Mouse (Mus musculus): ENCODE data around the gene Slc26a5. TPM values are rescaled to one million over a fixed set of nuclear protein-coding genes. Genes with fewer than 3 reads are reported as not detected.

Slc26a5 gene
- total and polyA plus RNA-seq, 3 experiments, result not detected

- Histone ChIP-seq H3K4me2 (ENCODE audit: insufficient read depth, low read depth, poor library complexity, severe bottlenecking) (no peak overlapping the region), H3K9ac (ENCODE audit: insufficient read depth, low read depth) (no peak overlapping the region), H3K4me3 (replicated peaks in 1 of 3; ENCODE audit: low read depth in 2 of 3, low read length in 2 of 3, poor library complexity in 1 of 3) (no peak overlapping the region), H3K36me3 (replicated peaks in 1 of 2; ENCODE audit: control insufficient read depth in 1 of 2, insufficient read depth in 1 of 2, low read length in 1 of 2) (no peaks in the 10 kb centered on the region), H3K4me1 (ENCODE audit: control insufficient read depth in 1 of 2, insufficient read depth in 2 of 2) (peaks cover 3 to 6% of the 10 kb centered on the region in 2 experiments), H3K9me3 (replicated peaks; ENCODE audit: low read length) (no peaks in the 10 kb centered on the region), H3K27me3 (replicated peaks) (no peaks in the 10 kb centered on the region), H3K79me2 (replicated peaks; ENCODE audit: control insufficient read depth, extremely low read depth, insufficient read depth, poor library complexity, severe bottlenecking) (no peaks in the 10 kb centered on the region), H3K27ac (ENCODE audit: insufficient read depth, low read depth) (no peak overlapping the region)
- dilution Hi-C loops (cut with MboI; ENCODE audit: extremely low pct_ligation_motif_present, extremely low pct_unique_long_range_greater_than_20kb, low sequenced_read_pairs), result no loop called here
- in situ Hi-C loops (cut with MboI; ENCODE audit: low pct_ligation_motif_present, low pct_unique_long_range_greater_than_20kb, low sequenced_read_pairs), result no loop called here
- TF ChIP-seq ZKSCAN1 (IDR thresholded peaks at IDR 0.05; ENCODE audit: borderline replicate concordance, low read depth, low read length), result no peak
- no peak for TF ChIP-seq ZC3H11A (IDR thresholded peaks at IDR 0.05; ENCODE audit: low read depth, low read length)
- TF ChIP-seq MXI1 (IDR thresholded peaks at IDR 0.05; ENCODE audit: low read depth, low read length), result no peak
- no peak for TF ChIP-seq CTCF (conservative IDR thresholded peaks at IDR 0.05 in 1 of 2, IDR thresholded peaks at IDR 0.05 in 1 of 2; ENCODE audit: low read depth in 2 of 2, low read length in 2 of 2)
- TF ChIP-seq MAFK (IDR thresholded peaks at IDR 0.05; ENCODE audit: insufficient replicate concordance, low read length), result no peak
- TF ChIP-seq RCOR1 (conservative IDR thresholded peaks at IDR 0.05; ENCODE audit: low read depth, low read length), result no peak
- TF ChIP-seq NELFE (IDR thresholded peaks at IDR 0.05; ENCODE audit: low read depth, low read length), result no peak
- TF ChIP-seq E2F4 (IDR thresholded peaks at IDR 0.05; ENCODE audit: insufficient replicate concordance, low read depth, low read length), result no peak
- no peak for TF ChIP-seq USF2 (conservative IDR thresholded peaks at IDR 0.05; ENCODE audit: low read depth, low read length)
- no peak for TF ChIP-seq UBTF (IDR thresholded peaks at IDR 0.05; ENCODE audit: low read depth, low read length)
- TF ChIP-seq JUND (conservative IDR thresholded peaks at IDR 0.05; ENCODE audit: low read depth, low read length), result no peak
- no peak for TF ChIP-seq NRF1 (IDR thresholded peaks at IDR 0.05; ENCODE audit: low read depth, low read length)
- no peak for TF ChIP-seq KAT2A (IDR thresholded peaks at IDR 0.05; ENCODE audit: insufficient replicate concordance, low read length)
- TF ChIP-seq SIN3A (IDR thresholded peaks at IDR 0.05; ENCODE audit: low read length), result no peak
- DNase-seq (ENCODE audit: extremely low read depth), result no peak
These were observed 28.8 kb upstream of the Slc26a5 start for GRCm38 (mm10) chr5:21894168-21894567.

GRCm38 (mm10) chr5:21866750-21867149 is 1.3 kb upstream of the Slc26a5 start:
- H3K9ac ChIP-seq (ENCODE audit: insufficient read depth, low read depth), result no peak overlapping the region
- H3K27ac ChIP-seq (ENCODE audit: insufficient read depth, low read depth), result no peak overlapping the region
- H3K4me2 ChIP-seq (ENCODE audit: insufficient read depth, low read depth, poor library complexity, severe bottlenecking), result no peak overlapping the region; the same call in 1 of the 2 replicates
- H3K4me1 ChIP-seq (ENCODE audit: control insufficient read depth in 1 of 2, insufficient read depth in 2 of 2), result peaks cover 0 to 12% of the 10 kb centered on the region in 2 experiments; a peak in 2 of 4 replicates
- dilution Hi-C loops (cut with MboI; ENCODE audit: extremely low pct_ligation_motif_present, extremely low pct_unique_long_range_greater_than_20kb, low sequenced_read_pairs), result no loop called here
- no peak for TF ChIP-seq ETS1 (conservative IDR thresholded peaks at IDR 0.05; ENCODE audit: low read depth, low read length)
- no peak for TF ChIP-seq MAX (IDR thresholded peaks at IDR 0.05; ENCODE audit: low read length)
- TF ChIP-seq ZC3H11A (IDR thresholded peaks at IDR 0.05; ENCODE audit: low read depth, low read length), result no peak
- no peak for DNase-seq (ENCODE audit: extremely low read depth)
- H3K36me3 ChIP-seq (replicated peaks in 1 of 2; ENCODE audit: control insufficient read depth in 1 of 2, insufficient read depth in 1 of 2, low read length in 1 of 2), result no peaks in the 10 kb centered on the region
- H3K27me3 ChIP-seq (replicated peaks), result no peaks in the 10 kb centered on the region
- in situ Hi-C loops (cut with MboI; ENCODE audit: low pct_ligation_motif_present, low pct_unique_long_range_greater_than_20kb, low sequenced_read_pairs), result no loop called here
- H3K9me3 ChIP-seq (replicated peaks; ENCODE audit: low read length), result no peaks in the 10 kb centered on the region
- no peaks in the 10 kb centered on the region for H3K79me2 ChIP-seq (replicated peaks; ENCODE audit: control insufficient read depth, extremely low read depth, insufficient read depth, poor library complexity, severe bottlenecking)
- H3K4me3 ChIP-seq (replicated peaks in 1 of 3; ENCODE audit: low read depth in 2 of 3, low read length in 2 of 3, poor library complexity in 1 of 3), result no peak overlapping the region
